Mouse (Mus musculus): Measurements from ENCODE around the gene H2al1g.
"Not testable (repeated sequence)": the region's sequence is repeated elsewhere in the genome, so short reads cannot be mapped to it uniquely, and the experiment has no call there.

H2al1g gene

DNA sequence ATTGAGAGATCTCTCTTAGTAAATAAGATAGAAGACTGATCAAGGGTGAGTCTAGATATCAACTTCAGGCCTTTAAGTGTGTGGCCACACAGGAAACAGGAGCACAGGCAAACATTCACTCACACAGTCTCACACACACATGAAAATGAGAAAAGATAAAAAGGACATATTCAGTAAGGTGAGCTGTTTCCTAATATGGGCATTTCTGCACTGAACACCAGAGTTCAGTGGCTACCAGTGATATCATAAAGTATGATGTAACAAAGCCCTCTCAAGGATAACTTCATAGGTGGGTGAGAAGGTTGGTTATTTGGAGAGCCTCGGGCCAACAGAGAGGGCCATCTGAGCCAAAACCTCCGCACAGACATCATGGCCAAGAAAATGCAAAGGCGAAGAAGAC lies at the start of gene H2al1g:
H2al1g (plus strand) TSS at position 301 of the 400 bp plus-strand sequence.
- not testable (repeated sequence) for DNase-seq (ENCODE audit: low spot score in 2 of 2)

- DNase-seq (ENCODE audit: low spot score in 2 of 2): peak in 1 of 2 experiments; percentile 32
Observed at GRCm38 (mm10) chrX:11269074-11269473, 49.0 kb upstream of the H2al1g start.

- DNase-seq (ENCODE audit: low spot score in 2 of 2): no peak
Observed at GRCm38 (mm10) chrX:11273190-11273589, 44.9 kb upstream of the H2al1g start.

GRCm38 (mm10) chrX:11277083-11277482 lies 41.0 kb upstream of the H2al1g start:
- no peak for DNase-seq (ENCODE audit: low spot score in 2 of 2)

- DNase-seq (ENCODE audit: low spot score in 2 of 2): no peak
Observed at GRCm38 (mm10) chrX:11280741-11281140, 37.3 kb upstream of the H2al1g start.

GRCm38 (mm10) chrX:11288306-11288882 lies 29.7 kb upstream of the H2al1g start:
- no peak for DNase-seq (ENCODE audit: low spot score in 2 of 2)

- DNase-seq (ENCODE audit: low spot score in 2 of 2): no peak
Observed at GRCm38 (mm10) chrX:11289244-11289643, 28.8 kb upstream of the H2al1g start.

- not testable (repeated sequence) for DNase-seq (ENCODE audit: low spot score in 2 of 2)
Observed at GRCm38 (mm10) chrX:11298957-11299356, 19.1 kb upstream of the H2al1g start, which contains the start of gene H2al1a. TSS of gene H2al1a (plus strand) at chrX:11299257.

DNA sequence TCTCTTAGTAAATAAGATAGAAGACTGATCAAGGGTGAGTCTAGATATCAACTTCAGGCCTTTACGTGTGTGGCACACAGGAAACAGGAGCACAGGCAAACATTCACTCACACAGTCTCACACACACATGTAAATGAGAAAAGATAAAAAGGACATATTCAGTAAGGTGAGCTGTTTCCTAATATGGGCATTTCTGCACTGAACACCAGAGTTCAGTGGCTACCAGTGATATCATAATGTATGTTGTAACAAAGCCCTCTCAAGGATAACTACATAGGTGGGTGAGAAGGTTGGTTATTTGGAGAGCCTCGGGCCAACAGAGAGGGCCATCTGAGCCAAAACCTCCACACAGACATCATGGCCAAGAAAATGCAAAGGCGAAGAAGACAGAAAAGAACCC lies 15.9 kb upstream of the H2al1g start, which contains the start of gene H2al1b:
H2al1b (plus strand) TSS at position 301 of the 400 bp plus-strand sequence.
- DNase-seq (ENCODE audit: low spot score in 2 of 2): not testable (repeated sequence)

GRCm38 (mm10) chrX:11305355-11305754 lies 12.7 kb upstream of the H2al1g start, which contains the start of gene H2al1c:
TSS of gene H2al1c (plus strand) at chrX:11305655.
- not testable (repeated sequence) for DNase-seq (ENCODE audit: low spot score in 2 of 2)

GRCm38 (mm10) chrX:11308524-11308923 lies 9.5 kb upstream of the H2al1g start, which contains the start of gene H2al1d:
TSS of gene H2al1d (plus strand) at chrX:11308824.
- DNase-seq (ENCODE audit: low spot score in 2 of 2): not testable (repeated sequence)

DNA sequence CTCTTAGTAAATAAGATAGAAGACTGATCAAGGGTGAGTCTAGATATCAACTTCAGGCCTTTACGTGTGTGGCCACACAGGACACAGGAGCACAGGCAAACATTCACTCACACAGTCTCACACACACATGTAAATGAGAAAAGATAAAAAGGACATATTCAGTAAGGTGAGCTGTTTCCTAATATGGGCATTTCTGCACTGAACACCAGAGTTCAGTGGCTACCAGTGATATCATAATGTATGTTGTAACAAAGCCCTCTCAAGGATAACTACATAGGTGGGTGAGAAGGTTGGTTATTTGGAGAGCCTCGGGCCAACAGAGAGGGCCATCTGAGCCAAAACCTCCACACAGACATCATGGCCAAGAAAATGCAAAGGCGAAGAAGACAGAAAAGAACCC lies 6.4 kb upstream of the H2al1g start, which contains the start of gene H2al1e:
H2al1e (plus strand) TSS at position 301 of the 400 bp plus-strand sequence.
- DNase-seq (ENCODE audit: low spot score in 2 of 2): not testable (repeated sequence)

GRCm38 (mm10) chrX:11314858-11315257 lies 3.2 kb upstream of the H2al1g start, which contains the start of gene H2al1f:
TSS of gene H2al1f (plus strand) at chrX:11315158.
- DNase-seq (ENCODE audit: low spot score in 2 of 2): not testable (repeated sequence)

DNA sequence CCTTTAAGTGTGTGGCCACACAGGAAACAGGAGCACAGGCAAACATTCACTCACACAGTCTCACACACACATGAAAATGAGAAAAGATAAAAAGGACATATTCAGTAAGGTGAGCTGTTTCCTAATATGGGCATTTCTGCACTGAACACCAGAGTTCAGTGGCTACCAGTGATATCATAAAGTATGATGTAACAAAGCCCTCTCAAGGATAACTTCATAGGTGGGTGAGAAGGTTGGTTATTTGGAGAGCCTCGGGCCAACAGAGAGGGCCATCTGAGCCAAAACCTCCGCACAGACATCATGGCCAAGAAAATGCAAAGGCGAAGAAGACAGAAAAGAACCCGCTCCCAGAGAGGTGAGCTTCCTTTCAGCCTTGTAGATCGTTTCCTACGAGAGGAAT lies 3.1 kb downstream of the H2al1g start, which contains the start of gene H2al1h:
H2al1h (plus strand) TSS at position 301 of the 400 bp plus-strand sequence.
- not testable (repeated sequence) for DNase-seq (ENCODE audit: low spot score in 2 of 2)

DNA sequence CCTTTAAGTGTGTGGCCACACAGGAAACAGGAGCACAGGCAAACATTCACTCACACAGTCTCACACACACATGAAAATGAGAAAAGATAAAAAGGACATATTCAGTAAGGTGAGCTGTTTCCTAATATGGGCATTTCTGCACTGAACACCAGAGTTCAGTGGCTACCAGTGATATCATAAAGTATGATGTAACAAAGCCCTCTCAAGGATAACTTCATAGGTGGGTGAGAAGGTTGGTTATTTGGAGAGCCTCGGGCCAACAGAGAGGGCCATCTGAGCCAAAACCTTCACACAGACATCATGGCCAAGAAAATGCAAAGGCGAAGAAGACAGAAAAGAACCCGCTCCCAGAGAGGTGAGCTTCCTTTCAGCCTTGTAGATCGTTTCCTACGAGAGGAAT lies 6.3 kb downstream of the H2al1g start, which contains the start of gene H2al1i:
H2al1i (plus strand) TSS at position 301 of the 400 bp plus-strand sequence.
- DNase-seq (ENCODE audit: low spot score in 2 of 2): not testable (repeated sequence)

GRCm38 (mm10) chrX:11327522-11327921 lies 9.5 kb downstream of the H2al1g start, which contains the start of gene H2al1j:
TSS of gene H2al1j (plus strand) at chrX:11327822.
- not testable (repeated sequence) for DNase-seq (ENCODE audit: low spot score in 2 of 2)

DNA sequence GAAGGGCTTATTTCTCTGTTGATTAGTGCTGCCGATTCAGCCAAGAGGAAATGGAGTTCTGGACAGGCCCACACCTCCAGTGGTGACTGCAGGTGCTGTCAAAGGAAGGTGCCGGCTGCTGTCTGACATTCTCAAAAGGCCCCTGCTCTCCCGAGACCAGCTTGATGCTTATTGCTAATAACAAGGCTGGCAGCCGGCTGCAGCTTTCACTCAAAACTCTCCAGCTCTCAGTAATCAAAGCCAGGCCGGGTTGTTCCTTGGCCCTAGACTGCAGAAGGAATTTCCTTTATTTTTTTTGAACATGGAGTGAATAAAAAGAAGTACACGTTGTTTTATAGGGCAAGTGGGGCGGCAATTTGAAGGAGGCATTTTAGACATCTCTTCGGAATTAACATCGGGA lies 27.7 kb downstream of the H2al1g start:
- peak in 1 of 2 experiments; percentile 3 for DNase-seq (ENCODE audit: low spot score in 2 of 2)

DNA sequence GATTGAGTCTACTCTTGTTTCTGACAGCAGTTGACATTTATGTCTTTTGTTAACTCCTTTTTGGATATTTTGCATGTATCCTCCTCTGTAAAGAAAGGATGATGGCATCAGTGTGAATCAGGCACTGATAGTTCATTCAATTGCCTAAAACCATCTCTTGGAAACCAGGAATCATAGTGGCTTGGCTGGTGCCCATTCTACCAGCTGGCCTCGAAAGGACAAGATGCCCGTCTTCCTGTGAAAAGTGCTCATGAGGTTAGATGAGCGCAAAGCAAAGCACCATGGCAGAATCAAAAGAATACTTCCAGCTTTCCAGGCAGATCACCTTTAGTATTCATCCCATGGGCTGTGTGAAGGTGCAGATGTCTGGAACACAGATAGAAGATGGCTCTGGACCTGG lies 28.7 kb downstream of the H2al1g start:
- no peak for DNase-seq (ENCODE audit: low spot score in 2 of 2)

GRCm38 (mm10) chrX:11360823-11361222 lies 42.8 kb downstream of the H2al1g start:
- DNase-seq (ENCODE audit: low spot score in 2 of 2): no peak

- DNase-seq (ENCODE audit: low spot score in 2 of 2): no peak
Observed at GRCm38 (mm10) chrX:11361261-11361660, 43.2 kb downstream of the H2al1g start.

GRCm38 (mm10) chrX:11363890-11364289 lies 45.8 kb downstream of the H2al1g start:
- DNase-seq (ENCODE audit: low spot score in 2 of 2): no peak

GRCm38 (mm10) chrX:11365151-11365550 lies 47.1 kb downstream of the H2al1g start:
- DNase-seq (ENCODE audit: low spot score in 2 of 2): no peak
